In genomic region chr14:103486974-103487373, GRCm38 (mm10) we compare ENCODE assay signal across 28 mouse cellular contexts. TPM values are rescaled to one million over a fixed set of nuclear protein-coding genes. Genes with fewer than 3 reads are reported as not detected.
A peak's percentile ranks its signal among the peaks of the same experiment; 100 is the strongest.
DNase-seq lines count a peak whose midpoint lies in the region; ATAC-seq and TF ChIP-seq lines count a peak whose summit lies in the region.
"Had no signal": no experiment of that assay in that cellular context is flagged by ENCODE, and none has a peak within 500 bp of the region (broad histone marks: within the 10 kb centered on the region; RNA-seq: fewer than 3 reads in every experiment).

No protein-coding gene starts in this region.

- H3K4me1 ChIP-seq in CH12.LX (ENCODE audit: control insufficient read depth in 1 of 2, insufficient read depth in 2 of 2): peaks cover 11 to 38% of the 10 kb centered on the region in 2 experiments
- H3K4me1 ChIP-seq in hindbrain, embryonic 12.5 days: no peaks in the 10 kb centered on the region
- H3K4me1 ChIP-seq: embryonic facial prominence, embryonic 13.5 days; forebrain, embryonic 12.5 days; heart, embryonic 10.5 days; hindbrain, embryonic 10.5 days; limb, embryonic 15.5 days had no signal

- TF ChIP-seq CTCF in CH12.LX (conservative IDR thresholded peaks at IDR 0.05 in 1 of 2, IDR thresholded peaks at IDR 0.05 in 1 of 2; ENCODE audit: low read depth in 2 of 2, low read length in 2 of 2): no peak

- no peaks in the 10 kb centered on the region for H3K36me3 ChIP-seq in CH12.LX (replicated peaks in 1 of 2; ENCODE audit: control insufficient read depth in 1 of 2, insufficient read depth in 1 of 2, low read length in 1 of 2)
- no peaks in the 10 kb centered on the region for H3K36me3 ChIP-seq in splenic B cell, adult 2 months (ENCODE audit: control insufficient read depth, insufficient read depth, low read length, poor library complexity, severe bottlenecking)
- no peaks in the 10 kb centered on the region for H3K36me3 ChIP-seq in hindbrain, embryonic 12.5 days
- H3K36me3 ChIP-seq: embryonic facial prominence, embryonic 13.5 days; forebrain, embryonic 12.5 days; heart, embryonic 10.5 days; hindbrain, embryonic 10.5 days; limb, embryonic 15.5 days had no signal

- no peak; the same call in 1 of the 2 replicates for TF ChIP-seq RAD21 in CH12.LX (IDR thresholded peaks at IDR 0.05; ENCODE audit: low read depth, low read length)

- peak overlapping the region; percentile 75 for H3K4me2 ChIP-seq in CH12.LX (ENCODE audit: insufficient read depth, low read depth, poor library complexity, severe bottlenecking)
- no peak overlapping the region for H3K4me2 ChIP-seq in hindbrain, embryonic 12.5 days (replicated peaks)
- H3K4me2 ChIP-seq: embryonic facial prominence, embryonic 13.5 days; forebrain, embryonic 12.5 days; limb, embryonic 15.5 days had no signal

- in situ Hi-C loops in CH12.LX (cut with MboI; ENCODE audit: low pct_ligation_motif_present, low pct_unique_long_range_greater_than_20kb, low sequenced_read_pairs): loop anchor here (10.0 kb wide), 1 partner anchor 262 kb away; no protein-coding TSS in a partner anchor

- no peaks in the 10 kb centered on the region for H3K79me2 ChIP-seq in CH12.LX (replicated peaks; ENCODE audit: control insufficient read depth, extremely low read depth, insufficient read depth, poor library complexity, severe bottlenecking)

- H3K27ac ChIP-seq in CH12.LX (ENCODE audit: insufficient read depth, low read depth): no peak overlapping the region
- H3K27ac ChIP-seq in hindbrain, embryonic 12.5 days: no peak overlapping the region
- H3K27ac ChIP-seq: embryonic facial prominence, embryonic 13.5 days; forebrain, embryonic 12.5 days; gastrocnemius, adult 2 months; heart, embryonic 10.5 days; hindbrain, embryonic 10.5 days; hindbrain, postnatal 0 days; left cerebral cortex, adult 2 months; limb, embryonic 15.5 days had no signal

- ATAC-seq in hematopoietic stem cell, adult 5-6 weeks (replicated peaks in 1 of 2; ENCODE audit: insufficient read depth in 1 of 2, low FRiP score in 2 of 2, low TSS enrichment in 1 of 2, low read depth in 1 of 2, poor library complexity in 2 of 2, severe bottlenecking in 2 of 2): peak; percentile 68 to 77
- ATAC-seq in hindbrain, embryonic 12.5 days (ENCODE audit: low FRiP score): no peak
- ATAC-seq: hindbrain, postnatal 0 days; intestine, postnatal 0 days; midbrain, embryonic 16.5 days had no signal

- no peak for TF ChIP-seq POLR2A in CH12.LX (IDR thresholded peaks at IDR 0.05; ENCODE audit: low read depth, low read length)

- no peak overlapping the region for H3K9ac ChIP-seq in CH12.LX (ENCODE audit: insufficient read depth, low read depth)
- H3K9ac ChIP-seq in hindbrain, embryonic 12.5 days: no peak overlapping the region
- H3K9ac ChIP-seq: embryonic facial prominence, embryonic 13.5 days; forebrain, embryonic 12.5 days; limb, embryonic 15.5 days had no signal

- no peaks in the 10 kb centered on the region for H3K27me3 ChIP-seq in CH12.LX (replicated peaks)
- no peaks in the 10 kb centered on the region for H3K27me3 ChIP-seq in splenic B cell, adult 2 months (ENCODE audit: control insufficient read depth, insufficient read depth, low read length, poor library complexity, severe bottlenecking)
- H3K27me3 ChIP-seq in hindbrain, embryonic 12.5 days: no peaks in the 10 kb centered on the region
- H3K27me3 ChIP-seq: embryonic facial prominence, embryonic 13.5 days; forebrain, embryonic 12.5 days; limb, embryonic 15.5 days had no signal

- no peak overlapping the region for H3K4me3 ChIP-seq in CH12.LX (replicated peaks in 1 of 3; ENCODE audit: low read depth in 2 of 3, low read length in 2 of 3, poor library complexity in 1 of 3)
- H3K4me3 ChIP-seq in hindbrain, embryonic 12.5 days: no peak overlapping the region
- H3K4me3 ChIP-seq: embryonic facial prominence, embryonic 13.5 days; erythroblast, embryonic 14.5 days; forebrain, embryonic 12.5 days; gastrocnemius, adult 2 months; heart, embryonic 10.5 days; hindbrain, embryonic 10.5 days; left cerebral cortex, adult 2 months; limb, embryonic 15.5 days had no signal

- DNase-seq in lung, postnatal 36 days: peak; percentile 43
- DNase-seq in lung, postnatal 4 days: no peak
- DNase-seq in CH12.LX (ENCODE audit: extremely low read depth): peak; percentile 85
- DNase-seq in splenic B cell, adult 2 months (ENCODE audit: low read depth, low spot score): peak; percentile 88
- no peak for DNase-seq in c-Kit-positive CD71-positive TER-119-positive erythroid progenitor cells, embryonic 14.5 days (ENCODE audit: low spot score)
- DNase-seq: adrenal gland, postnatal 36 days; cerebellum, adult 18-20 months; cerebellum, postnatal 14 days; embryo, embryonic 11 days; gastrocnemius, adult 2 months; kidney, postnatal 4 days; layer of hippocampus, adult 9-11 months; left cerebral cortex, postnatal 4 days; right cerebral cortex, adult 18-20 months; right cerebral cortex, postnatal 4 days had no signal

- WGBS in hindbrain, embryonic 12.5 days: 93% methylated on average over 5 of the region's 5 CpGs

- peaks cover 7% of the 10 kb centered on the region for H3K9me3 ChIP-seq in CH12.LX (replicated peaks; ENCODE audit: low read length)
- 0 out of 2 replicates have a peak, but pooled peaks cover 5% of the 10 kb centered on the region for H3K9me3 ChIP-seq in hindbrain, embryonic 12.5 days (replicated peaks)
- H3K9me3 ChIP-seq: embryonic facial prominence, embryonic 13.5 days; limb, embryonic 15.5 days had no signal

- peak; percentile 100 for TF ChIP-seq EP300 in CH12.LX (IDR thresholded peaks at IDR 0.05; ENCODE audit: low read length)

- dilution Hi-C loops in CH12.LX (cut with MboI; ENCODE audit: extremely low pct_ligation_motif_present, extremely low pct_unique_long_range_greater_than_20kb, low sequenced_read_pairs): no loop called here

TF ChIP-seq in CH12.LX, 34 proteins besides CTCF, POLR2A, EP300 and RAD21:
- TF ChIP-seq RCOR1 (conservative IDR thresholded peaks at IDR 0.05; ENCODE audit: low read depth, low read length) (peak; percentile 90; the same call in 1 of the 2 replicates), ELF1 (IDR thresholded peaks at IDR 0.05; ENCODE audit: low read depth, low read length) (peak; percentile 56; the same call in 1 of the 2 replicates), HCFC1 (IDR thresholded peaks at IDR 0.05; ENCODE audit: low read depth, low read length) (peak; percentile 36; the same call in 1 of the 2 replicates), ETS1 (conservative IDR thresholded peaks at IDR 0.05; ENCODE audit: low read depth, low read length) (peak; percentile 82), BHLHE40 (IDR thresholded peaks at IDR 0.05; ENCODE audit: low read depth, low read length) (peak; percentile 74), MAFK (IDR thresholded peaks at IDR 0.05; ENCODE audit: insufficient replicate concordance, low read length) (peak; percentile 63; the same call in 1 of the 2 replicates), TCF12 (IDR thresholded peaks at IDR 0.05; ENCODE audit: low read depth, low read length) (peak; percentile 57; the same call in 1 of the 2 replicates), USF1 (IDR thresholded peaks at IDR 0.05; ENCODE audit: low read depth, low read length) (no peak), TBP (conservative IDR thresholded peaks at IDR 0.05; ENCODE audit: low read depth, low read length) (0 out of 2 replicates have a peak, but pooled peaks have one; percentile 17), CHD2 (IDR thresholded peaks at IDR 0.05; ENCODE audit: low read length) (peak; percentile 72; the same call in 1 of the 2 replicates), MXI1 (IDR thresholded peaks at IDR 0.05; ENCODE audit: low read depth, low read length) (no peak), MYC (IDR thresholded peaks at IDR 0.05; ENCODE audit: low read depth, low read length) (peak; percentile 70; the same call in 1 of the 2 replicates), IRF4 (IDR thresholded peaks at IDR 0.05; ENCODE audit: low read depth, low read length) (peak; percentile 99), PAX5 (IDR thresholded peaks at IDR 0.05; ENCODE audit: low read length) (no peak), JUND (conservative IDR thresholded peaks at IDR 0.05; ENCODE audit: low read depth, low read length) (0 out of 2 replicates have a peak, but pooled peaks have one; percentile 61), ZC3H11A (IDR thresholded peaks at IDR 0.05; ENCODE audit: low read depth, low read length) (no peak), ZNF384 (IDR thresholded peaks at IDR 0.05; ENCODE audit: low read depth, low read length) (peak; percentile 100), SIN3A (IDR thresholded peaks at IDR 0.05; ENCODE audit: low read length) (peak; percentile 85), MEF2A (IDR thresholded peaks at IDR 0.05; ENCODE audit: borderline replicate concordance, low read depth, low read length) (peak; percentile 98)

RNA-seq across cellular contexts. Expression of gene Scel, which starts 26.2 kb away (rescaled TPM):
- total RNA-seq in CH12.LX (2012; rRNA removed) (0.04 and 0.13 TPM in 2 replicates), CH12.LX (2014; rRNA removed) (0.31 and 0.62 TPM in 2 replicates)
- 0.30 and 0.31 TPM in 2 replicates for polyA plus RNA-seq in CH12.LX (2012; ENCODE audit: insufficient read length, low read depth)
- not detected in 2 replicates for total RNA-seq in hematopoietic stem cell, adult 5-6 weeks (2017)
- polyA plus RNA-seq in hindbrain, embryonic 12.5 days (2016; fragmentation: Nextera tagmentation; extraction: Ambion mirVana): 0.12 and 0.21 TPM in 2 replicates
- polyA plus RNA-seq: erythroblast, embryonic 14.5 days; testis, adult 2 months had no signal

Comparison
In these comparisons a context has a peak if more than half of its experiments do, and no peak if none do; other contexts are left out.
1. DNase-seq: peak in lung, postnatal 36 days (single experiment), CH12.LX (single experiment) and splenic B cell, adult 2 months (single experiment); none in lung, postnatal 4 days (0 of 2) and c-Kit-positive CD71-positive TER-119-positive erythroid progenitor cells, embryonic 14.5 days (single experiment).